Mouse (Mus musculus) myocyte (in vitro differentiated cells): ENCODE data around the gene Pacsin2. TPM values are rescaled to one million over a fixed set of nuclear protein-coding genes. Genes with fewer than 3 reads are reported as not detected.
A peak's percentile ranks its signal among the peaks of the same experiment; 100 is the strongest.

Experiments used
- H3K27me3 ChIP-seq: one replicate; pipeline ENCODE4 v1.6.1; 2011; ENCODE audit not compliant: control insufficient read depth, insufficient read depth, insufficient read length
- H3K36me3 ChIP-seq: one replicate; pipeline ENCODE4 v1.6.1; 2011; ENCODE audit not compliant: control insufficient read depth, insufficient read depth
- H3K4me2 ChIP-seq: one replicate; pipeline ENCODE4 v1.6.1; 2011; ENCODE audit warnings: low read depth, control low read depth
- H3K4me3 ChIP-seq: one replicate; pipeline ENCODE4 v1.5.1; 2011; ENCODE audit warnings: mild to moderate bottlenecking, control low read depth, moderate library complexity
- H3K79me2 ChIP-seq: one replicate; pipeline ENCODE4 v1.6.1; 2011; ENCODE audit not compliant: control insufficient read depth, insufficient read depth
- H3ac ChIP-seq: one replicate; pipeline ENCODE4 v1.6.1; 2011; ENCODE audit not compliant: control insufficient read depth, insufficient read length
- CEBPB ChIP-seq: IDR thresholded peaks from 2 replicates; pipeline ENCODE4 v1.6.1; 2011; ENCODE audit warnings: mild to moderate bottlenecking, moderate library complexity; ENCODE audit not compliant: poor library complexity, insufficient read depth, severe bottlenecking
- E2F4 ChIP-seq: IDR thresholded peaks from one replicate; pipeline ENCODE4 v1.6.1; 2011; ENCODE audit warnings: mild to moderate bottlenecking, control low read depth, moderate library complexity; ENCODE audit not compliant: insufficient read depth
- MAX ChIP-seq: IDR thresholded peaks from one replicate; pipeline ENCODE4 v1.6.1; 2011; ENCODE audit warnings: low read depth, mild to moderate bottlenecking, control low read depth
- MYOD1 ChIP-seq, 3 experiments: IDR thresholded peaks; one replicate each; pipeline ENCODE4 v1.6.1; 2011; ENCODE audit warnings: control low read depth in 2 of 3, low read depth in 2 of 3, mild to moderate bottlenecking in 2 of 3, moderate library complexity in 1 of 3; ENCODE audit not compliant: insufficient read length in 2 of 3, control insufficient read depth in 1 of 3
- MYOG ChIP-seq, 3 experiments: IDR thresholded peaks; one replicate each; pipeline ENCODE4 v1.6.1; 2011; ENCODE audit warnings: control low read depth in 2 of 3, low read depth in 2 of 3, mild to moderate bottlenecking in 2 of 3; ENCODE audit not compliant: insufficient read length in 2 of 3, control insufficient read depth in 1 of 3, insufficient read depth in 1 of 3
- POLR2A ChIP-seq: IDR thresholded peaks from one replicate; pipeline ENCODE4 v1.6.1; 2011; ENCODE audit warnings: low read depth, mild to moderate bottlenecking, control low read depth, moderate library complexity; ENCODE audit not compliant: insufficient read length
- POLR2AphosphoS2 ChIP-seq: IDR thresholded peaks from one replicate; pipeline ENCODE4 v1.6.1; 2011; ENCODE audit warnings: low read depth, control low read depth; ENCODE audit not compliant: insufficient read length
- REST ChIP-seq: IDR thresholded peaks from one replicate; pipeline ENCODE4 v1.6.1; 2011; ENCODE audit warnings: mild to moderate bottlenecking, control low read depth, moderate library complexity; ENCODE audit not compliant: insufficient read depth, insufficient read length
- SRF ChIP-seq: IDR thresholded peaks from one replicate; pipeline ENCODE4 v1.6.1; 2011; ENCODE audit warnings: low read depth; ENCODE audit not compliant: control insufficient read depth, insufficient read length
- TCF12 ChIP-seq: IDR thresholded peaks from one replicate; pipeline ENCODE4 v1.6.1; 2011; ENCODE audit warnings: mild to moderate bottlenecking, control low read depth; ENCODE audit not compliant: poor library complexity, insufficient read depth, severe bottlenecking
- TCF3 ChIP-seq: IDR thresholded peaks from one replicate; pipeline ENCODE4 v1.6.1; 2011; ENCODE audit warnings: low read depth, control low read depth; ENCODE audit not compliant: insufficient read length
- USF1 ChIP-seq: IDR thresholded peaks from one replicate; pipeline ENCODE4 v1.6.1; 2011; ENCODE audit warnings: low read depth, mild to moderate bottlenecking, control low read depth, moderate library complexity
- polyA plus RNA-seq: library from polyadenylated mRNA; unstranded; fragments of >200 nt; fragmentation: generic; extraction: Trizol; gene quantifications from one replicate; pipeline ENCODE4 v1.2.1, GENCODE M21; 2012; ENCODE audit warnings: missing spikeins

Gene Pacsin2
- polyA plus RNA-seq, 1 experiment: 122 TPM

DNA sequence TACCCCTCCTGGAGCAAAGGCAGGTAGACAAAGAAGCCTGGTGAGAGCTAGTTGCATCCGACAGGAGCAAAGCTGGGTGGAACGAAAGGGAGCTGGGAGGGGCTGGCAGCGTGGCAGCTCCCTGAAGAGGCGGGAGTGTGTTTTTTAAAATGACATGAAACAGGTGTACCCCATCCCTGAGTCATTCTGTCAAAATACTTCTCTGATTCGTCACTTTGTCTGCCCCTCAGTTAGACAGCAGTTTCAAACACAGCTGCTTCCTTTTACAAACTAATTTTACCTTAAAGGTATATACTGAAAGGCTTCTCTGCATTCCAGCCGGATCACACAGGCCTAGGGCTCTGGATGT, 30.1 kb upstream of the Pacsin2 start:
- no peaks in the 10 kb centered on the region for H3K79me2 ChIP-seq
- H3K27me3 ChIP-seq: no peaks in the 10 kb centered on the region
- TF ChIP-seq MYOD1 (IDR thresholded peaks at IDR 0.05; ENCODE audit: control insufficient read depth in 1 of 3, insufficient read length in 2 of 3, low read depth in 2 of 3): peak; percentile 12 to 84 (median 61)
- peak in 2 of 3 experiments; percentile 4 to 59 for TF ChIP-seq MYOG (IDR thresholded peaks at IDR 0.05; ENCODE audit: control insufficient read depth in 1 of 3, insufficient read depth in 1 of 3, insufficient read length in 2 of 3, low read depth in 2 of 3)
- no peak for TF ChIP-seq TCF12
- H3K4me2 ChIP-seq: peak overlapping the region; percentile 20
- peaks cover 36% of the 10 kb centered on the region for H3K36me3 ChIP-seq
- no peak overlapping the region for H3K4me3 ChIP-seq
- H3ac ChIP-seq: no peak overlapping the region

DNA sequence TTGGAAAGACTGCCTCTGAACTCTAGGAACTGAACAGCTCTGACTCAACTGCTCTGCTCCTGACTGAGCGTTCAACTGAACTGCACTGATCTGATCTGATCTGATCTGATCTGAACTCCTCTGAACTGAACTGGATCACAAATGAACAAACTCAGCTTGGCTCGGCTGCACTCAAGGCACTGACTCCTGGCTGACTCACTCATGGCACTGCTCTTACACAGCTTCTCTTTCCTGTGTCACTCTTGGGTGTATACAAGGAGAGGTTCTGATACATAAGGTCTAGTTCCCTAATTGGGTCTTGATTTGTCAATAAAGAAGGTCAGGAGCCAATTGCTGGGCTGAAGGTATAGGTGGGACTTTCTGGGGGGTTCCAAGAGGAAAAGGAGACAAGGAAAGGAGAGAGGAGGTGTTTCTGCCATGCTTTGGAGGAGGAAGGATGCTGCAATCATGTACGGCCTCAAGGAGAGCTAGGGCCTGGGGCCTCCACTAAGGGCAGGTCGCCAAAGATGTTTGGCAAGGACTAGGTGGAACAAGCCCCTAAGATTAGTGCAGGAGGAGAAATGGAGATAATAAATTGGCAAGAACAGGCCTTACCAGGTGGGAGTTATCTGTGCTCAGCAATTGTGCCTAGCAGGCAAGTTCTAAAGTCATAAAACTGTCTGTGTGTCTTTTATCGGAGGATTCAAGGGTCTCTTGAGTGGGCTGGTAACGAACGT, 29.6 kb upstream of the Pacsin2 start:
- H3K36me3 ChIP-seq: peaks cover 36% of the 10 kb centered on the region
- no peak overlapping the region for H3ac ChIP-seq
- peak overlapping the region; percentile 20 for H3K4me2 ChIP-seq
- H3K4me3 ChIP-seq: no peak overlapping the region
- no peaks in the 10 kb centered on the region for H3K27me3 ChIP-seq
- no peak for TF ChIP-seq MYOD1 (IDR thresholded peaks at IDR 0.05; ENCODE audit: control insufficient read depth in 1 of 3, insufficient read length in 2 of 3, low read depth in 2 of 3)
- no peak for TF ChIP-seq POLR2AphosphoS2
- no peak for TF ChIP-seq TCF12
- no peak for TF ChIP-seq REST
- TF ChIP-seq USF1: no peak
- no peak for TF ChIP-seq SRF
- TF ChIP-seq MYOG (IDR thresholded peaks at IDR 0.05; ENCODE audit: control insufficient read depth in 1 of 3, insufficient read depth in 1 of 3, insufficient read length in 2 of 3, low read depth in 2 of 3): no peak
- no peak for TF ChIP-seq POLR2A
- TF ChIP-seq TCF3: no peak
- no peak for TF ChIP-seq CEBPB
- TF ChIP-seq E2F4: no peak
- TF ChIP-seq MAX: no peak
- H3K79me2 ChIP-seq: no peaks in the 10 kb centered on the region

DNA sequence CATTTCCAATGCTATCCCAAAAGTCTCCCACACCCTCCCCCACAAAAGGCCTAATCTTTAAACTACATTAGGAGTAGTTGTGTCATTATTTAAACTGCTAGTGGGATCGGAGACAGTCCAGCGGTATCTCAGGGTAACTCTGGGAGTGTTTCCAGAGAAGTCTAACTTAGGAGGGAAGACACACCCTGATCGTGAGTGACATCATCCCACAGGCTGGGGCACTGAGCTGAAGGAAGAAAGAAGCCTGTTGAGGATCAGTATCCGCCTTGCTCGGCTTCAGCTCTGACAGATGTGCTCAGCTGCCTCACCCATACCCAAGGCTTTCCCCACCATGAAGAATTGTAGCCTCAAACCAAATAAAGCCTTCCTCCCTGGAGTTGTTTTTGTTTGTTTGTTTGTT, 27.5 kb upstream of the Pacsin2 start:
- Histone ChIP-seq H3K27me3 (no peaks in the 10 kb centered on the region), H3ac (no peak overlapping the region), H3K4me2 (peak overlapping the region; percentile 41), H3K36me3 (peaks cover 22% of the 10 kb centered on the region), H3K4me3 (no peak overlapping the region), H3K79me2 (no peaks in the 10 kb centered on the region)
- peak in 1 of 3 experiments; percentile 19 for TF ChIP-seq MYOD1 (IDR thresholded peaks at IDR 0.05; ENCODE audit: control insufficient read depth in 1 of 3, insufficient read length in 2 of 3, low read depth in 2 of 3)
- TF ChIP-seq TCF12: no peak

DNA sequence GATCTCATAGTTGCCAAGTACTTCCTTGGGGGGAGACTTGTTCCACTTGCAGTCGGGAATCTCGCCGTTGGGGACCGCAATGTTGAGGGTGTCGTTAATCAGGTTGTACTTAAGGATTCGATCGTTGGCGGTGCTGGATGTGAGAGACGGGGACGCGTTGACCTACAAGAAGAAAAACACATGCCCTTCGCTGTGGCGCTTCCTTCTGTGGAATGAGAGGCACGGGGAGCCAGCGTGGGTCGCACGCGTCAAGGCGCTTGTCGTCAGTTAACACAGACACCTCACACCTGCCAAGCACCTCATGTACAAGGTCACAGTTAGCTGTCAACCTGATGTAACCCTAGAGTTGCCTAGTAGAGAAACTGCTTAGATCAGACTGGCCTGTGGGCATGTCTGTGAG, 25.1 kb upstream of the Pacsin2 start:
- Histone ChIP-seq H3K27me3 (no peaks in the 10 kb centered on the region), H3K79me2 (no peaks in the 10 kb centered on the region), H3ac (no peak overlapping the region), H3K4me2 (no peak overlapping the region), H3K4me3 (no peak overlapping the region), H3K36me3 (peaks cover 26% of the 10 kb centered on the region)
- TF ChIP-seq SRF (no peak), POLR2A (no peak), CEBPB (no peak), E2F4 (no peak), USF1 (no peak), MAX (no peak), REST (no peak), POLR2AphosphoS2 (no peak), TCF12 (no peak), MYOD1 (IDR thresholded peaks at IDR 0.05; ENCODE audit: control insufficient read depth in 1 of 3, insufficient read length in 2 of 3, low read depth in 2 of 3) (no peak), TCF3 (no peak), MYOG (IDR thresholded peaks at IDR 0.05; ENCODE audit: control insufficient read depth in 1 of 3, insufficient read depth in 1 of 3, insufficient read length in 2 of 3, low read depth in 2 of 3) (no peak)

DNA sequence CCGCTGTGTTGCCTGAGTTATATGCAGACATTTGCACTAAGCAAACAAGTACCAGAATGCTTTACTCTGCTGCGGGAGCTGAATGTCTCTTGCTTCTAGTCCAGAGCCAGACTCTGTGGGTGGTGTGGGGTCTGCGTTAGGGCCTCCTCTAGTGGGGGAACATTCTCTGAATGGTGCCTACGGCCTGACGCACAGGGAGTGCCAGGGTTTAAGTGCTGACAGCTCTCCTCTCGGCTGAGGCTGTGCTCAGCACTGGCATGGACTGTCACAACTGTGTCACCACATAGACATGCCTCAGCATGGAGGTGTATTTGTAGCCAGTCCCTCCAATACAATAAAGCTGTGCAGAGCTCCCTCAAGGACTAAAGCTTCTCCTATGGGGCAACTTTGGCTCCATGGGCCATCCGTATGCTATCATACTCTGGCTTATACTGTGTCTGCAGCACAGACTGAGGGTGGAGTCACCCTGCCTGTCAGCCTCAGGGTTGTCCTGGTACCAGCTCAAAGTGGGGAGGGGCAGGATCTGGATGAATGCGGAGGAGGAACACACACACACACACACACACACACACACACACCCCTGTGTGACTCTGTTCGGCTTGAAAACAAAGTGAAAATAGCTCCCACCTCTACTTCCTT, 23.2 kb upstream of the Pacsin2 start:
- no peak overlapping the region for H3K4me3 ChIP-seq
- H3K36me3 ChIP-seq: peaks cover 18% of the 10 kb centered on the region
- H3K4me2 ChIP-seq: no peak overlapping the region
- H3ac ChIP-seq: no peak overlapping the region
- no peaks in the 10 kb centered on the region for H3K79me2 ChIP-seq
- no peak for TF ChIP-seq POLR2A
- no peak for TF ChIP-seq USF1
- no peak for TF ChIP-seq MYOD1 (IDR thresholded peaks at IDR 0.05; ENCODE audit: control insufficient read depth in 1 of 3, insufficient read length in 2 of 3, low read depth in 2 of 3)
- TF ChIP-seq SRF: no peak
- TF ChIP-seq E2F4: no peak
- TF ChIP-seq TCF12: no peak
- TF ChIP-seq REST: no peak
- no peak for TF ChIP-seq TCF3
- no peak for TF ChIP-seq MYOG (IDR thresholded peaks at IDR 0.05; ENCODE audit: control insufficient read depth in 1 of 3, insufficient read depth in 1 of 3, insufficient read length in 2 of 3, low read depth in 2 of 3)
- TF ChIP-seq MAX: no peak
- no peak for TF ChIP-seq POLR2AphosphoS2
- no peak for TF ChIP-seq CEBPB
- H3K27me3 ChIP-seq: no peaks in the 10 kb centered on the region
